Mouse (Mus musculus) MEL (cell line): Measurements from ENCODE around the gene Bco1. TPM values are rescaled to one million over a fixed set of nuclear protein-coding genes. Genes with fewer than 3 reads are reported as not detected.

Source experiments
- DNase-seq: peaks from one replicate; pipeline ENCODE4 v3.0.0; 2011; ENCODE audit warnings: low read depth, low spot score
- H3K27ac ChIP-seq: 2 replicates; pipeline ENCODE4 v1.5.1; 2012; ENCODE audit warnings: low read depth, mild to moderate bottlenecking, control low read depth, low read length, moderate library complexity; ENCODE audit not compliant: control insufficient read depth
- H3K27me3 ChIP-seq, 2 experiments: fragments of 150-350 bp in 1 of 2; sonication (generic) in 1 of 2; 2 replicates each; pipeline ENCODE4 v1.6.1; 2012; ENCODE audit warnings: low read length in 2 of 2, mild to moderate bottlenecking in 2 of 2, improper control_type of control experiment in 1 of 2, moderate library complexity in 1 of 2; ENCODE audit not compliant: insufficient read depth in 2 of 2, control insufficient read depth in 1 of 2
- H3K36me3 ChIP-seq, 2 experiments: 2 replicates each; pipeline ENCODE4 v1.6.1; 2012 to 2014; ENCODE audit warnings: low read length in 2 of 2, improper control_type of control experiment in 1 of 2, inconsistent platforms in 1 of 2, mild to moderate bottlenecking in 1 of 2; ENCODE audit not compliant: insufficient read depth in 2 of 2, control insufficient read depth in 1 of 2
- H3K4me1 ChIP-seq, 2 experiments: fragments of 150-350 bp in 1 of 2; sonication (generic) in 1 of 2; 2 replicates each; pipeline ENCODE4 v1.6.1; 2012; ENCODE audit warnings: low read length in 2 of 2, improper control_type of control experiment in 1 of 2, mild to moderate bottlenecking in 1 of 2; ENCODE audit not compliant: insufficient read depth in 2 of 2, control insufficient read depth in 1 of 2
- H3K4me3 ChIP-seq, 2 experiments: fragments of 150-350 bp in 1 of 2; sonication (generic) in 1 of 2; 2 replicates each; pipeline ENCODE4 v1.5.1; 2012; ENCODE audit warnings: low read depth in 2 of 2, low read length in 2 of 2, mild to moderate bottlenecking in 2 of 2, moderate library complexity in 2 of 2, control low read depth in 1 of 2, improper control_type of control experiment in 1 of 2; ENCODE audit not compliant: control insufficient read depth in 1 of 2, insufficient read depth in 1 of 2
- H3K79me2 ChIP-seq: 2 replicates; pipeline ENCODE4 v1.6.1; 2012; ENCODE audit warnings: mild to moderate bottlenecking, low read length, moderate library complexity; ENCODE audit not compliant: control insufficient read depth, poor library complexity, insufficient read depth
- H3K9ac ChIP-seq: 2 replicates; pipeline ENCODE4 v1.6.1; 2012; ENCODE audit warnings: low read depth, mild to moderate bottlenecking, control low read depth, low read length, moderate library complexity; ENCODE audit not compliant: control insufficient read depth, poor library complexity, severe bottlenecking
- H3K9me3 ChIP-seq: fragments of 150-350 bp; sonication (generic); replicated peaks from 2 replicates; pipeline ENCODE4 v1.6.1; 2012; ENCODE audit warnings: mild to moderate bottlenecking, low read length, improper control_type of control experiment, moderate library complexity; ENCODE audit not compliant: insufficient read depth
- BHLHE40 ChIP-seq: IDR thresholded peaks from 2 replicates; pipeline ENCODE4 v1.6.1; 2012; ENCODE audit warnings: low read depth, mild to moderate bottlenecking, inconsistent platforms, low read length, improper control_type of control experiment, borderline replicate concordance
- CTCF ChIP-seq, 3 experiments: IDR thresholded peaks in 2 of 3; conservative IDR thresholded peaks in 1 of 3; 2 replicates each; pipeline ENCODE4 v1.5.1; 2011 to 2012; ENCODE audit warnings: low read length in 3 of 3, low read depth in 2 of 3, mild to moderate bottlenecking in 2 of 3, improper control_type of control experiment in 1 of 3, inconsistent platforms in 1 of 3, mixed read lengths in 1 of 3, moderate library complexity in 1 of 3; ENCODE audit not compliant: control insufficient read depth in 1 of 3, insufficient read depth in 1 of 3, poor library complexity in 1 of 3, severe bottlenecking in 1 of 3
- ELF1 ChIP-seq: IDR thresholded peaks from 2 replicates; pipeline ENCODE4 v1.6.1; 2014; ENCODE audit warnings: low read depth, mild to moderate bottlenecking, inconsistent platforms, low read length, improper control_type of control experiment, moderate library complexity
- EP300 ChIP-seq, 2 experiments: IDR thresholded peaks; 2 replicates each; pipeline ENCODE4 v1.6.1; 2011; ENCODE audit warnings: improper control_type of control experiment in 2 of 2, low read length in 2 of 2, low read depth in 1 of 2, mild to moderate bottlenecking in 1 of 2
- ETS1 ChIP-seq: IDR thresholded peaks from 2 replicates; pipeline ENCODE4 v1.6.1; 2012; ENCODE audit warnings: low read depth, mild to moderate bottlenecking, inconsistent platforms, low read length, improper control_type of control experiment, moderate library complexity
- GABPA ChIP-seq: IDR thresholded peaks from 2 replicates; pipeline ENCODE4 v1.6.1; 2012; ENCODE audit warnings: low read depth, mild to moderate bottlenecking, inconsistent platforms, low read length, improper control_type of control experiment, moderate library complexity
- GATA1 ChIP-seq: IDR thresholded peaks from 2 replicates; pipeline ENCODE4 v1.6.1; 2011; ENCODE audit warnings: low read depth, low read length, improper control_type of control experiment
- JUND ChIP-seq: IDR thresholded peaks from 2 replicates; pipeline ENCODE4 v1.6.1; 2011; ENCODE audit warnings: low read depth, mild to moderate bottlenecking, improper control_type of control experiment, low read length
- MEF2A ChIP-seq: IDR thresholded peaks from 2 replicates; pipeline ENCODE4 v1.6.1; 2014; ENCODE audit warnings: low read depth, mild to moderate bottlenecking, inconsistent platforms, low read length, improper control_type of control experiment; ENCODE audit not compliant: poor library complexity, insufficient replicate concordance, severe bottlenecking; ENCODE audit errors: extremely low read depth
- MYC ChIP-seq: IDR thresholded peaks from 2 replicates; pipeline ENCODE4 v1.6.1; 2011; ENCODE audit warnings: low read depth, mild to moderate bottlenecking, low read length, improper control_type of control experiment, moderate library complexity
- POLR2A ChIP-seq, 2 experiments: IDR thresholded peaks; 2 replicates each; pipeline ENCODE4 v1.6.1; 2011 to 2012; ENCODE audit warnings: low read length in 2 of 2, mild to moderate bottlenecking in 2 of 2, control low read depth in 1 of 2, improper control_type of control experiment in 1 of 2, low read depth in 1 of 2, moderate library complexity in 1 of 2; ENCODE audit not compliant: control insufficient read depth in 1 of 2, insufficient read depth in 1 of 2, poor library complexity in 1 of 2
- RAD21 ChIP-seq: IDR thresholded peaks from 2 replicates; pipeline ENCODE4 v1.6.1; 2011; ENCODE audit warnings: mild to moderate bottlenecking, low read depth, low read length, improper control_type of control experiment
- TAL1 ChIP-seq: IDR thresholded peaks from 2 replicates; pipeline ENCODE4 v1.6.1; 2012; ENCODE audit warnings: mild to moderate bottlenecking, inconsistent platforms, low read length, moderate library complexity, mixed read lengths
- TBP ChIP-seq: IDR thresholded peaks from 2 replicates; pipeline ENCODE4 v1.8.0; 2011; ENCODE audit warnings: low read depth, low read length, improper control_type of control experiment
- TCF12 ChIP-seq: IDR thresholded peaks from 2 replicates; pipeline ENCODE4 v1.6.1; 2014; ENCODE audit warnings: low read depth, mild to moderate bottlenecking, inconsistent platforms, low read length, improper control_type of control experiment, moderate library complexity
- UBTF ChIP-seq: IDR thresholded peaks from 2 replicates; pipeline ENCODE4 v1.6.1; 2012; ENCODE audit warnings: low read depth, mild to moderate bottlenecking, inconsistent platforms, low read length, improper control_type of control experiment, moderate library complexity, borderline replicate concordance; ENCODE audit not compliant: insufficient read depth
- USF2 ChIP-seq, 2 experiments: IDR thresholded peaks; 2 replicates each; pipeline ENCODE4 v1.6.1; 2011 to 2012; ENCODE audit warnings: improper control_type of control experiment in 2 of 2, low read length in 2 of 2, borderline replicate concordance in 1 of 2, inconsistent platforms in 1 of 2, low read depth in 1 of 2, mild to moderate bottlenecking in 1 of 2; ENCODE audit not compliant: insufficient read depth in 1 of 2
- ZC3H11A ChIP-seq: IDR thresholded peaks from 2 replicates; pipeline ENCODE4 v1.6.1; 2012; ENCODE audit warnings: low read depth, mild to moderate bottlenecking, inconsistent platforms, low read length, improper control_type of control experiment
- ZKSCAN1 ChIP-seq: IDR thresholded peaks from 2 replicates; pipeline ENCODE4 v1.6.1; 2012; ENCODE audit warnings: low read depth, mild to moderate bottlenecking, inconsistent platforms, low read length, improper control_type of control experiment, moderate library complexity
- ZNF384 ChIP-seq: IDR thresholded peaks from 2 replicates; pipeline ENCODE4 v1.6.1; 2012; ENCODE audit warnings: low read depth, mild to moderate bottlenecking, inconsistent platforms, low read length, improper control_type of control experiment
- polyA plus RNA-seq, 2 experiments: library from polyadenylated mRNA; stranded (reverse) in 1 of 2; unstranded in 1 of 2; fragments of >175 nt in 1 of 2; fragments of >200 nt in 1 of 2; gene quantifications; 2 replicates each; pipeline versions ENCODE4 v1.2.1 to v1.2.4; 2012; ENCODE audit warnings: low replicate concordance in 2 of 2, low read depth in 1 of 2; ENCODE audit not compliant: insufficient read length in 2 of 2, insufficient read depth in 1 of 2, missing spikeins in 1 of 2
- total RNA-seq: library from RNA; depleted of rRNA; stranded (reverse); fragments of 300-350 nt; gene quantifications from 2 replicates; pipeline ENCODE4 v1.2.3, GENCODE M21; 2012

The Bco1 gene
- total and polyA plus RNA-seq, 3 experiments = 0.70 to 1.2 TPM; not detected in 1

DNA sequence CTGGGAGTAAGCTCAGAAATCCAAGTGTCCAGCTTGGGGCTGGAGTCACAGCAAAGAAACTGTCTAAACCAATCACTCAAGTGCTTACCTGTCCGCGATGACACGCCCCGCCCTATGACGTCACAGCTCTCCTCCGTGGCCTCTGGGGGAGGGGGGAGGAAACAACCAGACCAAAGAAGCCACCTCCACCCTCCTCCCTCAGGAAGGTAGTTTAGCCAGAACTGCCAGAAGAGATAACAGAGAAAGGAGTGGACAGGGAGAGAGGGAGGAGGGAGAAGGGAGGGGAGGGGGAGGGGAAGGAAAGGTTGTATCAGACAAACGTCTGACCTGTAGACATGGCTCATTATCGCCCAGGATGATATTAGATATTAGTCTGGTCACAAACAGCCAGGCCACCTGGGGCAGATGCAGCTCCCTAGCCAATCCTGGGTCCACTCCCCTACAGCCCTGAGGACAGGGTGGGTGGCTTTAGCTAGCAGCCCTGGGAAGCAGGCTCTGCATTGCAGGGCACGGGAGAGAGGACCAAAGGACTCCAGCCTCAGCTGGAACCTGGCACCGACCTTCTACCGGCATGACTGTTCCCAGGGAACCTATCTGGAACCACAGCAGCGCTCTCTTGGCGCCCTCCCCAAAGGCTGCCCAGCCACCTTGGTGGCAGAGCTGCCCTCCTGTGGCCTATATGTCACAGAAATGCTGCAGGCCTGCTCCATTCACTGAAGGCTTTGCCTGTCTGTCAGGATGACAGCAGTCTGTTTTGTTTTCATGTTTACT, 20.2 kb downstream of the Bco1 start (continued):
- TF ChIP-seq EP300 (IDR thresholded peaks at IDR 0.05; ENCODE audit: low read depth in 1 of 2, low read length in 2 of 2) (peak in 1 of 2 experiments; percentile 52; a peak in 2 of 4 replicates), MEF2A (no peak), JUND (no peak)

DNA sequence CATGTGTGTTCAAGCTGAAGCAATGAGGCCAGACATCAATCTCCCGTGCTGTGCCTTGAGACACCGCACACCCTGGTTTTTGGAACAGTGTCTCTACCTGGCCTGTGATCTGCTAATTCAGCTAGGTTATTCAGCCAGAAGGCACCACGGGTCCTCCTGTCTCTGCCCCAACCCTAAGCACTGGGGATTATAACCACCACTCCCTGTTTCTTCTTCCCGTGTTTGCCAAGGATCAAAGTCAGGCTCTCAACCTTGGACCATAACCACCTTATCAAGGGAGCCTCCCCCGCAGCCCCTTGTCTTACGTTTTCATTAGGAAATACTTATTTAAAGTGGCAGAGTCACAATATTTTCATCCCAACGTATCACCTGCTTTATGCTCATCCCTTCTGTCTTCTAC, 20.9 kb downstream of the Bco1 start:
- Histone ChIP-seq H3K27ac (peak overlapping the region; percentile 67), H3K9ac (no peak overlapping the region), H3K79me2 (no peaks in the 10 kb centered on the region), H3K36me3 (peaks cover 0 to 28% of the 10 kb centered on the region in 2 experiments; a peak in 2 of 4 replicates), H3K4me3 (no peak overlapping the region), H3K27me3 (no peaks in the 10 kb centered on the region), H3K4me1 (peaks cover 5 to 37% of the 10 kb centered on the region in 2 experiments), H3K9me3 (no peaks in the 10 kb centered on the region)
- TF ChIP-seq UBTF (no peak), GATA1 (no peak), POLR2A (IDR thresholded peaks at IDR 0.05; ENCODE audit: control insufficient read depth in 1 of 2, insufficient read depth in 1 of 2, low read depth in 1 of 2, low read length in 2 of 2, poor library complexity in 1 of 2) (no peak), ELF1 (no peak), TAL1 (no peak), CTCF (IDR thresholded peaks at IDR 0.05 in 2 of 3, conservative IDR thresholded peaks at IDR 0.05 in 1 of 3; ENCODE audit: control insufficient read depth in 1 of 3, insufficient read depth in 1 of 3, low read depth in 2 of 3, low read length in 3 of 3, poor library complexity in 1 of 3, severe bottlenecking in 1 of 3) (no peak), TBP (no peak), ZNF384 (no peak), MYC (no peak), BHLHE40 (no peak), TCF12 (no peak), ETS1 (no peak), RAD21 (no peak), GABPA (no peak), ZC3H11A (no peak)
- no peak for DNase-seq

DNA sequence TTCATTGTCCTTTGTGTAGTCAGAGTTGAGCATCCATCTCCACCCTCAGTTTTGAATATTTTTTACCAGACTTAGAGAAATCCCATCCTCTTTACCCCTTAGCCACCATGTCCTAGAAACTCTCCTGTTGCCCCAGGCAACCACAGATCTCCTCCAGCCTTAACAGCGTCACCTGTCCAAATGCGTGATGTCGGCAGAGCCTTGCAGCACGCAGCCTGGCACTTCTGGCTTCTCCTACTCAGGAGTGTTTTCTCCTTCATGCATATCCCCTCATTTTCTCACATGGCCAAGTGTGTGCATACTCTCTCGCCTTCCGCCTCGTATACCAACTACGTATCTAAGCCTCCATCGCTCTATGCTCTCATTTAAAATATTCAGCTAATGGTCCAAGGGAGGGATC, 22.8 kb downstream of the Bco1 start:
- H3K79me2 ChIP-seq = no peaks in the 10 kb centered on the region
- H3K4me3 ChIP-seq = no peak overlapping the region
- TF ChIP-seq ZKSCAN1 (no peak), ZC3H11A (no peak), MYC (no peak), EP300 (IDR thresholded peaks at IDR 0.05; ENCODE audit: low read depth in 1 of 2, low read length in 2 of 2) (no peak), USF2 (IDR thresholded peaks at IDR 0.05; ENCODE audit: borderline replicate concordance in 1 of 2, insufficient read depth in 1 of 2, low read depth in 1 of 2, low read length in 2 of 2) (no peak)
- TF ChIP-seq, all 39 proteins: peak for 0
- no peak for DNase-seq
- no peak overlapping the region for H3K27ac ChIP-seq
- peaks cover 0 to 32% of the 10 kb centered on the region in 2 experiments; a peak in 2 of 4 replicates for H3K36me3 ChIP-seq
- H3K9me3 ChIP-seq = no peaks in the 10 kb centered on the region
- no peak overlapping the region for H3K9ac ChIP-seq
- peaks cover 5 to 41% of the 10 kb centered on the region in 2 experiments for H3K4me1 ChIP-seq
- H3K27me3 ChIP-seq = no peaks in the 10 kb centered on the region
